Mouse (Mus musculus) heart, adult 8-10 months (tissue): Measurements from ENCODE around the gene Znrf1. TPM values are rescaled to one million over a fixed set of nuclear protein-coding genes. Genes with fewer than 3 reads are reported as not detected.
"Not testable (repeated sequence)": the region's sequence is repeated elsewhere in the genome, so short reads cannot be mapped to it uniquely, and the experiment has no call there.

Source experiments
- DNase-seq: peaks from one replicate; pipeline ENCODE4 v3.0.0; 2022; ENCODE audit warnings: low spot score
- total RNA-seq, 4 experiments: library from RNA; stranded (reverse); gene quantifications; 2 replicates each; pipeline ENCODE4 v1.2.4; 2022

Znrf1 gene
- total RNA-seq, result 10 to 100 TPM; 52.7 to 71.3 (median 59.2) TPM

- DNase-seq, result peak; percentile 77
Observed at GRCm38 (mm10) chr8:111536031-111536977, at the start of gene Znrf1. TSS of gene Znrf1 (plus strand) at chr8:111536097.

- no peak for DNase-seq
Observed at GRCm38 (mm10) chr8:111490034-111490591, 45.8 kb upstream of the Znrf1 start.

DNA sequence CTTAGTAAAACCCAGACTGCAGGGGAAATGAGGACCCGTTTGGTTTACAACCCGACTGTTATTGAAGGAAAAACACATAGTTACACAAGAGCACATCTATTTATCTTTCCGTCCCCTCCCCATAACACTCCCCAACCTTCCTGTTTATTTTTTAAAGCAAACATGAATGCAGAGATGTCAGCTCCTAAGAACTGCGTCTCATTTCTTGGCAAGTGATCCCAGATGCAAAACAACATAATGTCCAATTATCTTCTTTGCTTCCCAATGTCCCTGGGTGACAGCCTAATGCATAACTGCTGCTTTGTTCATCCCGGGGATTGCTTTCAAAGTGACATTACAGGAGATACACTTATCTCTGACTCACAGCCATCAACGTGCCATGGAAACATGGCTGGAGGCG, 44.7 kb upstream of the Znrf1 start:
- DNase-seq, result no peak

DNA sequence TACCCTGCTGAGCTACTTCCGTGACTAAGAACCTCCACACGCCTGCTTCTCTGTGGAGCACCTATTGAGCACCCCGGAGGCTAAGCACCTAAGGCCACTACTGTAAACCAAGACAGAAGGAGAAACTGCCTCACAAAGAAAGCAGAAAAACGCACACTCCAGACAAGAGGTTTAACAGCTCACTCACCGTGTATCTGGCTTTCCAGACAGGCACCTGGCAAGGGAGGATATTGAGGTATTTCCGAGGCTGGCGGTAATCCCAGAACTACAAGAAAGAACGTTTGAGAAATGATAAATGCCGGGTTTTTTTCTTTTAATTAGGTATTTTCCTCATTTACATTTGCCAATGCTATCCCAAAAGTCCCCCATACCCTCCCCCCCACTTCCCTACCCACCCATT, 43.4 kb upstream of the Znrf1 start:
- DNase-seq, result peak; percentile 45

DNA sequence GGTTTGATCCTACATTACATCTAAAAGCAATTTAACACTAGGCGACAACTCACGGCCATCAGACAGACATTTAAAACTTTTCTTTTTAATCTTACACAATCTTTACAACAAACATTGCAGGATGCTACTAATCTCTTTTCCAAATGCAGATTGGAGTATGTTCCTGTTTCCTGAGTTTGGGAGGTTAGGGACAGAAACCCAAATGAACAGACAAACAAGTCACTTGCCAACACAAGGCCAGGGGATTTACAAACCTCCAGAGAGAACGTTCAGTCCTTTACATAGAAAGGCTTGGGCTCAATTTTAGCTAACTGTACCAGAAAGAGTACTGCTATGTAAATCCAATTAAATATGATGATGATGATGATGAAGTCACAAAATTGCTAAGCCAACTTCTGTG, 42.7 kb upstream of the Znrf1 start:
- DNase-seq, result peak; percentile 62

DNA sequence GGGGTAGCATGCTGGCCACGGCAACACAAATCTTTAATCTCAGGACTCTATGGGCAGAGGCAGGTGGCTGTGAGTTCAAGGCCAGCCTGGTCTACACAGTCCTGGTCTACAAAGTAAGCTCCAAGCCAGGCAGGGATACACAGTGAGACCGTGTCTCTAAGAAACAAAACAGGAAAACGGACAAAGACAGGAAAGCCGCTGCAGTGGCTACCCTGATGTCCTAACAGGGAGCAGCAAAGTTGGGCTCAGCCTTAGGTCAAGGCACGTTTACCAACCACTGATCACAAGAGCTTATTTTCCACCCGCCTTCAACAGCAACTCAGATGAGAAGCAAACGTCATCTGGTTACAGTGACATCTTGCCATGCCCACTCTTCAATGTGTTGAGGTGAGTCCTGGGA, 39.6 kb upstream of the Znrf1 start:
- peak; percentile 46 for DNase-seq

- not testable (repeated sequence) for DNase-seq
Observed at GRCm38 (mm10) chr8:111498249-111498648, 37.6 kb upstream of the Znrf1 start.

GRCm38 (mm10) chr8:111501724-111502464, 34.0 kb upstream of the Znrf1 start:
- DNase-seq, result peak; percentile 16

- peak; percentile 20 for DNase-seq
Observed at GRCm38 (mm10) chr8:111508566-111508965, 27.3 kb upstream of the Znrf1 start.

- peak; percentile 43 for DNase-seq
Observed at GRCm38 (mm10) chr8:111509278-111509677, 26.6 kb upstream of the Znrf1 start.

GRCm38 (mm10) chr8:111510401-111510800, 25.5 kb upstream of the Znrf1 start:
- DNase-seq, result no peak

DNA sequence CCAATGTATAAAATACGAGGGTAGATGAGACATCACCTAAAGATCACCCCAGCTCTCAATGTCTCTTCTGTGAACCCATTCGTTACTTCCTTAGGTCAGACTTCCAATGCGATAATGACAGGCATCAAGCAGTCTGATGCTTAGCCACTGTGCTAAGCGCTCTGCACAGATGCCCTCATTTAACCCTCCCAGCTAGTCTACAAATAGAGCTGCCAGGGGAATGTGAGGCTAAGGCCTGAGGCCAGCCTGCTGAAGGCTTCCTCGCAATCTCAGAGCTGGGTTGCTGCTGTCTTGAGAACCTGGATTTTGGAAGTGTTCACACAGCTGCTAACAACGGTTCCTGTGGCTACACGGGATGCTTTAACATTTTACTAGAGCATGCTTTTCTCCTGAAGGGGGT, 23.0 kb upstream of the Znrf1 start:
- DNase-seq, result no peak

GRCm38 (mm10) chr8:111513446-111513845, 22.5 kb upstream of the Znrf1 start:
- DNase-seq, result no peak

- no peak for DNase-seq
Observed at GRCm38 (mm10) chr8:111516451-111517035, 19.4 kb upstream of the Znrf1 start.

DNA sequence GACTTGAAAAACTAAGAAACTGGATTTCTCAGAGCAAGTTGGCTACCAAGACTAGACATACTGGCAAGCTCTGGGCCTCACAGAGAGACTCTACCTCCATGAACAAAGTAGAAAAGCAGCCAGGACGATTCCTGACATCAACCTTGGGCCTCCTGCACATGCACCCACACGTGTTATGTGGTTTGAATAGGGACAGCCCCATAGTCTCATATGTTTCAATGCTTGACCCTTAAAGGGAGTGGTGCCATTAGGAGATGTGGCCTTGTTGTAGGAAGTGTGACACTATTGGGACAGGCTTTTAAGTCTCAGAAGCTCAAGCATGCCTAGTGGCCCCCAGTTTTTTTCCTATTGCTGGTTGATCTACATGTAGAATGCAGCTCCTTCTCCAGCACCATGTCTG, 18.4 kb upstream of the Znrf1 start:
- no peak for DNase-seq

DNA sequence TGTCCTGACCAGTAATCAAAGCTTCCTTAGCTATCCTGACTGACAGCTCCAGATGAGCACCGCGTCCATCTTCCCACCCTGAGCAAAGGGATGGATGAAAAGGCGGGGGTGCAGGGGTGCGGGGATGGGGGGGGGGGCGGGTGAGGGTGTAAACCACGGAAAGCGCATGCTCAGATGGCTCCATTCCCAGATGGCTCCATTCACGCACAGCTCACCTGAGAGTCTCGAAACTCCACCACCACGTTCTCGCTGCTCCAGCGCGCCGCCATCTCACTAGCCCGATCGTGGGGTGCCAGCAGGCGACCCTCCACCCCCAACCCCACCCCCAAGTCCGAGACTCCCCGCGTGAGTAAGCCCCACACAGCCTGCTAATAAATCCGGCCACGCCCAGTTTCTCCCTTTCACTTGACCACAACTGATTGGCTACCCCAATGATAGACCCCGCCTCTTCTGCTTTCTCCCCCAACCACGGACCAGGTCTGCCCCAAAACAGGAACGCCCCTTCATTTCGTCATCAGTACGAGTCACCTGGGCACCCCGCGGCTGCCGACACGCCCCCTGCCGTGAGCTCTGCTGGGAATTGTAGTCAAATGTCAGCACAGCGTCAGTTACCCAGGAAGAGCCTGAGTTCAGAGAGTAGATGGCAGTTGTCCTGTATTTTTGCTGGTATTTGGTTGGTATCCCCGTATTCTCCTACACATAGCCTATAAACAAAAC, 14.0 kb upstream of the Znrf1 start, which contains the start of gene Wdr59:
Wdr59 (minus strand) TSS at position 380 of the 717 bp plus-strand sequence.
- DNase-seq, result peak; percentile 99

- DNase-seq, result no peak
Observed at GRCm38 (mm10) chr8:111526403-111527024, 9.4 kb upstream of the Znrf1 start.

- no peak for DNase-seq
Observed at GRCm38 (mm10) chr8:111527149-111527548, 8.7 kb upstream of the Znrf1 start.

DNA sequence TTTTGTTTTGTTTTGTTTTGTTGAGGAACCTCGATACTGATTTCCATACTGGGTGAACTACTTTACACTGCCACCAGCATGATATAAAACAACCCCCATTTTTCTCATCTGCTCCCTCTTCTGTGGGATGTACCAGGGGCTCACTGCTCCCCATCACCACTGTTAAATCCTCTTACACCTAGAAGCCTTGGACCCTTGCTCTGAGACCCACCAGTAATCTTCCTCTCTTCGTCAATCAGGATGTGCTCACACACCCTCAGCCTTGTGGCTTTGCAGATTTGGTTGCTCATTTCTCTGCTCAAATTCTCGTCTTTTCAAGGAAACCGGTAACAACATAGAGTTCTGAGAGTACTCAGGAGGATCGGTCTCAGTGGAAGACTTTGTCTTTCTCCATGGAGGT, 7.8 kb upstream of the Znrf1 start:
- DNase-seq, result no peak

DNA sequence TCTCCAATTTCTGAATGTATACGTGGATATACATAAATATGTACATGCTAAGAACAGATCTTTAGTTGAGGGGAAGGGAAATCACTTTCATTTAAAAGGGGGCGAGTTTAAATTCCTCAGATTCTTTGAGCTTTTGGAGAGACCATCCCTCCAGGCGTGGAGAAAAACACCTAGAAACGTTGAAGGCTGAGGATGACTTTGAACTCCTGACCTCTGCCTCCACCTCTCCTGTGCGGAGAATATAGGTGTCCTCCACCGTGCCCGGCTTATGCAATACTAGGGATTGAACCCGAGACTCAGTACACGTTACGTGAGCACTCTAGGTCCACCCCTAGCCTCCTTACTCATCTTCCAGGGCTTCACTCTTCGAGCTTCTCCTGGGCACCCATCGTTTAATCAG, 4.7 kb upstream of the Znrf1 start:
- DNase-seq, result no peak

DNA sequence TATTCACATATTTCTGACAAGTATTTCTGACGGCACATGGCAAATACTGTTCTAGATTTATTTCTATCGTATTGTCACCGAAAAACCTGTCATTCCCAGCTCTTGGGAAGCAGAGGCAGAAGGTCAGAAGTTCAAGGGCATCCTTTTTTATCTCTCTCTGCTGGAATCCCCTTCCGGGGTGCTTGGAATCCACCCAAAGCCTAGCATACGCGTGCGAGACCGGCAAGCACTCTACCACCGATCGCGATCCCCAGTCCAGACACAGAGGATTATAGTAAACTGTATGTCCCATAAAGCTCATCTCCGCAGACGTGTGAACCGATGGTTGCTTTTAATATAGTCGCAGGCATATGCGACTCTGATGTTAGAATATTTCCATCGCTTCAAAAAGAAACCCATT, 4.3 kb upstream of the Znrf1 start:
- DNase-seq, result no peak
